Mouse (Mus musculus) layer of hippocampus, adult 11-12 months (tissue): ENCODE data around the gene Timm8a1.

Source experiments
- DNase-seq: peaks from one replicate; pipeline ENCODE4 v3.0.0; 2022; ENCODE audit warnings: low spot score

Gene Timm8a1

DNA sequence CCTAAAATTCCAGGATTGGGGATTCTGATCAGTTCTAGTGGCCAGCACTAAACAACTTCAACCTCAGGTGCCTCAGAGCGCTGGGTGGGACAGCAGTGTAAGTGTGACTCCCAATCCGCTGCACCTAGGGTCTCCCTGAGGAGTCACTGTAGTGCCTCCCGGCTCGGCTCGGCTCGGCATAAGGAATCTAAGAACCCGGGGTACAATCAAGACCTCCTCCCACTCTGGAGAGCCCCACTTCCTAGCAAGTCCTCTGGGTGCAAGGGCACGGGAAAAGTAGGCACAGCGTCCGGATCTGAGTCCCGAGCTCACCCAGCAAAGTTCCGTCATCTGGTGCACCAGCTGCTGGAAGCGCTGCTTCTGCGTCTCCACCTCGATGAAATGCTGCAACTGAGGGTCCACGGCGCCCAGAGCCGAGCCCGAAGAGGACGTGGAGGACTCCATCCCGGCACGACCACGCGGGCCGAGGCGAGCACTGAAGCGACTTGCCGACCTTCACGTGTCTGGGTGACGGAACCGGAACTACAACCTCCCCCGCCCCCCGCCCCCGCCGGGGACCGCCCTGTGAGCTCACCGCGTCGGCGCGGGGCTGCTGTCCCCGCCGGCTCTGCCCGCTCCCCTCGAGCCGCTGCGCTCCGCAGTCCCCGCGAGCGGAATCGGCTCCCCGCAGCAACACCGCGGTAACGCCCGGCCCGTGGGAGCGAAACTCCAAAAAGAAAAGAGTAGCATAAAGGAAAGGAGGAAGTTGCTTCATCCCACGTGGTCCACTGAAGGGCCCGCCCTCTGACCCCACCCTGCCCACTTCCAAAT, at the start of gene Timm8a1:
Timm8a1 (minus strand) TSS at position 721 of the 810 bp plus-strand sequence.
- DNase-seq, result peak; percentile 15

DNA sequence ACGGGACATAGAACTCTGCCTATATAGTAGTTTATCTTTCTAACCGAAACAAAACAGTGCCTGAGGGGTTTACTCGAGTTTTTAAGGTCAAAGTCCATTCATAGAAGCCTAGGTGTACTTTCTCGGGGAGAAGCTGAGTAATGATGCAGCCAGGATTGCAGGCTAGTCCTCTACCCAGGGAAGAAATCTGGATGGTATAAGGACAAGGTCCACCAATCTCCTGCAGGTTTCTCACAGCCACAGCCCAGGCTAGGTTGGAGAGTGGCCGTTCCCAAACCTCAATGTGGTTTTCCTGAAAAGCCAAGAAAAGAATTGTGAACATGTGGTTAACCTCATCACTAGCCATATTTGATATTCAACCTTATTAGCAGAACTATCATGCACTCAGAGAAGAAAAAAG, 48.2 kb upstream of the Timm8a1 start:
- no peak for DNase-seq

DNA sequence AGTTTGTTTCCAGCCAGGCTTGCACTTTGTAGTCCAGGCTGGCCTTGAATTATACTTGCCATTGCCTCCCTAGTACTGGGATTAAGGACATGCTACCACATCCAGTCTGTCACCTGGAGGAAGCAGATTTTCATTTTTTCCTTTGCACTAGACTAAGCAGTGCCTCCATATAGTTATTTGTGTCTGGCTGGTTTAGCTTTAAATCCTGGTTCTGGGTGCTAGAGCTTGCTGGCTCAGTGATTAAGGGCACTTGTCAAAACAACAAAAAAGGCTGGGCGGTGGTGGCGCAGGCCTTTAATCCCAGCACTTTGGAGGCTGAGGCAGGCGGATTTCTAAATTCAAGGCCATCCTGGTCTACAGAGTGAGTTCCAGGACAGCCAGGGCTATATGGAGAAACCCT, 47.3 kb upstream of the Timm8a1 start:
- no peak for DNase-seq

DNA sequence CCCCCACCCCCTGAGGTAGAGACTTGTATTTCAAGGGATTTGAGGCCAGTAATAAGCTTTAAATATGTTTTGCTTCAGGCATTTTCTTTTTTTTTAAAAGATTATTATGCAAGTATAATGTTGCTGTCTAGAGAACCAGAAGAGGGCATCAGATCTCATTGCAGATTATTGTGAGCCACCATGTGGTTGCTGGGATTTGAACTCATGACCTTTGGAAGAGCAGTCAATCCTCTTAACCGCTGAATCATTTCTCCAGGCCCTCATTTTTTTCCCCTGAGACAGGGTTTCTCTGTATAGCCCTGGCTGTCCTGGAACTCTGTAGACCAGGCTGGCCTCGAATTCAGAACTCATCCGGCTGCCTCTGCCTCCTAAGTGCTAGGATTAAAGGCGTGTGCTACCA, 46.6 kb upstream of the Timm8a1 start:
- no peak for DNase-seq

DNA sequence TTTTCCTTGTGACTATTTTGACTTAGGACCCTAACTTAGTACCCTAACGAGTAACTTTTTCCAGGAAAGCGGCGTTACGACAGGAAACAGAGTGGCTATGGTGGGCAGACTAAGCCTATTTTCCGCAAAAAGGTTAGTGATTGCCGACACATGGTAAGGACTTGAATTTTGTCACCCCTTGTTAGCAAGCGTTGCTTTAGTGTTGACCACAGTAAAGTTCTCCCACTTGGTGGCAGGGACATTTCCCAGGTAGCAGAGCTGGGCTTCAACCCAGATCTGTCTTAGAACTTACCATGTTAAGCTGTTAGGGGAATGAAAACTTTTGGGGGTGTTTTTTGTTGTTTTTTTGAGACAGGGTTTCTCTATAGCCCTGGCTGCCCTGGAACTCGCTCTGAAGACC, 44.8 kb upstream of the Timm8a1 start:
- no peak for DNase-seq

DNA sequence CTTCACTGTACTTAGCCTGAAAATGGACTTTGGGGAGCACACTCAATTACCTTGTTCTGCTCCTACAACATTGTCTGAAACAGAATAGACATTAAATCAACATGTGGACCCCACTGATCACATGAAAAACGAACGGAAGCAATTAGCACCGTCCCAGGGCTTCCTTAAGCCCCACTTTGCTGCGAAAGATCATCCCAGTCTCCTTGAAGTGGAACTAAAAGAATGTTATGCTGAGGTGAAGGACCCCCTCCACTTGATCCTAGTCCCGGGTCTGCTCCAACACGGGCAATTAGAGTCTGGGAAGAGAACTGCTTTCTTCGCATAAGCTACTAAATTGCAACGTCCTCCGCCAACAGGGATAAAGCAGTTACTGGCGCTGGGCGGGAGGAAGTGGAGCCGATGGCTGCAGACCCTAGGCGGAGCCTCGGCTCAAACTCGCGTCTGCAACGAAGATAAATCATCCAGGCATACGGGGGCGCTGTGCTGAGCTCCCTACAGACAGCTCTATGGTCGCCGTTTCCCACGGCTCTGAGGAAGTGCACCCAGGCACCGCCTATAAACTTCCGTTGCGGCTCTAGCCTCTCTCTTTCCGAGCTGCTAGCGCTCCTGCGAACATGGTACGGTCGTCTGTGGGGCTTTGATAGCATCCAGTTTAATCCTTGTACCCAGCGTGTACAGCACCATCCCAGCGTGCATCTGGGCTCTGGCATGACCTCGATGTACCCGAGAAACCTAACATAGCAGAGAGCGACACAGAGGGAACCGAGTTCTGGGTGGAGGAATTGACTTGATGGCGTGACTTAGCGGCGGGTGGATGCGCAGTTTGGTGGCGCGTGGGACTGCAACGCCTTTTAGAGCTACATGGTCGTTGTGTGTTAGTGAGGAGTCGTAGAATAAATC, 43.7 kb upstream of the Timm8a1 start, which contains the start of gene Rpl36a:
Rpl36a (plus strand) TSS at position 552 of the 900 bp plus-strand sequence.
- DNase-seq, result peak; percentile 90

DNA sequence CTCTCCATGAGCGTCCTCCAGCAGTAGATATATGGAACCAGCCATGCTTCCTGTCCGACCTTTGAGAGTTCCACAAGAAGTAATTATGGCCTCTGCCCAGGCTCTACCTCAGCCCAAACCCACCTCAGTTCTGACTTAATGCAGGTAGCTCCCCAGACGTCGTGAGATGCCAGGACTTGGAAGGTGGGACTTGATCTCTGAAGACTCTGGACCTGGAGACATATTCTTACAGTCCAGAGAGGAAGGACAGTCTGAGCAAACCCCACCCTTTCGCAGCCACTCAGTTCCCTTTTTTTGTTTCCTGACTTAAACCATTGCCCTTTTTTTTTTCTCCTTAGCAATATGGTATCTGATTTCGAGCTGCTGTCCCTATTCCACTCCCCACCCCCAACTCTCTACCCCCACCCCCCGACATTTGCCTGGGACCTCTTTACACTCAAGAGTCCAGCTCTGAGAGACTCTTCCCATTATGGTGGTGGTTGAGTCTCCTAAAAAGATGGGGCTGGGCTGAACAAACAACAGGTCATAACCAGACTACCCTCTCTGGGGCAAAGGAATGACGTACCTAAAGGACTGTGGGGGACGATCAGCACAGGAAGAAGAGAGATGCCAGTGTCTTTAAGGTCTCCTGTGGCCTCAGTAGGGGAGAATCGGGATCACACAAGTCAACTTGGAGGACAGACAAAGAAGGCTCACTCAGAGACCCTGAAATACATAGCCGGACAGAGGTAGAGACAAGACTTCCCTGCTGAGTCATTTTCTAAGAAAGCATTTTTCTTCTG, 41.4 kb upstream of the Timm8a1 start, which contains the start of gene Btk:
Btk (minus strand) TSS at position 683 of the 782 bp plus-strand sequence.
- DNase-seq, result no peak

DNA sequence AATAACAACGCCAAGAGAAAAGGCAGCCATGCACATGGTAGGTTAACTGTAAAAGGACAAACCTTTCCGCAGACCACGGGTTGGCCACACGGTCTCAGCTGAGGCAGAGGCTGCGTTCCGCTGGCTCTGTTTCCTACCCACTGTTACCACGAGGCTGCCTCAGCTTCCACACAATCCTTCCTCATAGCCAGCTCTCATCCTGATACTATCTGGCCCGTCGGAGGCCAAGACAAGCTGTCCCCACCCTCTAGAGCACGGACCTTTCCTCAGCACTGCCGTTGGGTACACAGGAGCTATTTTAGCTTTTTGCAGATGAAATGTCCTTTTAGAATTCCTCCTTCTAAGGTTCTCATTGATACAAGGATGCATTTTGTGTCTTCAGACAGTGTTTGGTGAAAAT, 40.6 kb upstream of the Timm8a1 start:
- DNase-seq, result no peak

DNA sequence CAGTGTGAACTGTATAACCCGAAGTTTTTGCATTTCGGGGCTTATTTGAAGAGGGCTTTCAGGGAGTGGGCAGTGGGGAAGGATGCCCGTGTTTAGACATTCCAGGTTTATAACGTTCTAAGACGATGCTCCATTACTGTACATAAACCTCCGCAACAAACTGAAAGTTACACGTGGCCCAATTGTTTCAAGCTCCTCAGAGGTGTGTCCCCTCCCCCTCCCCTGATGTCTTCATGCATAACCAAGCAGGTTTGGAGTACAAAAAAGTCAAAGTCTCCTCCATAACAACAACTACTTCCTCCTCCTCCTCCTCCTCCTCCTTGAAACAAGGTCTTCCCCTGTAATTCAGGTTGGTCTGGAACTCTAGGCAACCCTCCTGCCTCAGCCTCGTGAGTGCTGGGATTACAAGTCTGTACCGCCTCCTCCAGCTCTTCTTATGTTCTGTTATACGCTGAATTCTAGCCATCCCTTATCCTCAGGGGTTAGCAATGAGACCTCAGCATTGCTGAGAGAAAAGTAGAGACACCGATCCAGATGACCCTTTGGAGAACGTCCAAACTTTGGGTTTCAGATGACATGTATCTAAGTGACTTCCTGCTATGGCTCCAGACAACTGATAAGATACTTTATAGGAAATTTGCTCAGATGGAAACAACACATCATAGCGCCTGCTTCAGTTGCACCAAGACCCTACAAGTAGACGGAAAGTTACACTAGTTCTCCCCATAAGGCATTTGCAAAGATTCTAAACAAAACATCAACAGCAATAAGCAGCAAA, 39.1 kb upstream of the Timm8a1 start:
- DNase-seq, result no peak

DNA sequence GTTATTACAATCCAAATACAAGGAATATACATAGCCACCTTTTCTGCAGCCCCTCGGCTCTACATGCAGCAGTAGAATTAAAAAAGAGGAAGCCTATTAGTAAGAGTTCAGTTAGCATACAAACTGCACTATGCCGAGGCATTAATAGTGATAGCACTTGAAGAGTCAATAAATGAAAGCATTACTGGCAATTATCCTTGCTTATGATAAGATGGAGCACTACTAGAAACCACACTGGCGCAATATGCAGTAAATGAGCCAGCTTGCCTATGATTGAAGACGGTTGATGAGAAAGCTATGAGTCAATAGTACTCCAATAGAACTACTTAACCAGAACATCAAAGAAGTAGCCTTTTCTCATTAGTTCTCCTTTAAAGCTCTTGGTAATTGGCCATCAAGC, 36.2 kb upstream of the Timm8a1 start:
- DNase-seq, result no peak

DNA sequence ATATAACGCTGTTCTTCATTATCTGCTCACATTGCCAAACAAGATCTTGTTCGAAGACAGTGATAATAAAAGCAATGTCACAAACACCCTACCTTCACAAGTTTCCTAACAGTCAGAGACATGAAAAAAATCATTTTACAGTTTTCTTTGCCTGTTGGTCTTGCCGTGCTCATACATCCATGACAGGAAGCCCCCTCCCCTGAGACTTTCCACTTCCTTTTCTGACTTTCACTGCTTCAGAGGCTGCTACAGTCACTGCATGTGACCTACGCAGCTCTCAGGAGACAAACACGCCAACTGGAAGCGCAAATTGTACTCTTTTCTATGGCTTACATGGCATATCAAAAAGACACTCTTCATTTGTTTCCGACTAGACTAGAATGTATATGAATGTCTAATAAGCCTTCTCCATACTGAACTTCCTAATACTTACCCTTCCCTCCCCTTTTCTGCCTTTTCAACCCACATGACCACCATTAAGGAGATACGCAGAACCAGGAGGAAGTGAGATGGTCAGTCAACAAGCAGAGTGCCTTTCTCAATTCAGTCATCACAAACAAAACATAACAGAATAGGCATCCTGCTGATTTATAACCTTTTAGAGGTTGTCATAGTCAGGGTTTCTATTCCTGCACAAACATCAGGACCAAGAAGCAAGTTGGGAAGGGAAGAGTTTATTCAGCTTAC, 25.0 kb upstream of the Timm8a1 start:
- no peak for DNase-seq

DNA sequence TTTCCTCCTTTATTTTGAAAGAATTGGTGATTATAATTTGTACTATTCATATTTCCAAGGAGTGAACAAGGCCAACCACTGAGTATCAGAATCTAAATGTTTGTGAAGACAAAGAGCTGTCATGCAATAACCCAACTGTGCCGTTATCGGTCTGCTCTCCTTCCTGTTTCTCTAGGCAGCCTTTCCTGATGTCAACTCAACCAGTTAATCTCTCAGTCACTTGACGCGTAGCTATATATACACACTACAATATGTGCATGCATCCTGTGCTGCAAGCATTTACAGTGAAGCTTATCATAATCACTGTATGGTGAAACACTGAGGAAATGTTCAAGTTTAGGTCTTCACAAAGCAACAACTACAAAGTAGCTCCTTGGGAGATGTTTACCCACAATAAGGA, 22.7 kb upstream of the Timm8a1 start:
- DNase-seq, result no peak

DNA sequence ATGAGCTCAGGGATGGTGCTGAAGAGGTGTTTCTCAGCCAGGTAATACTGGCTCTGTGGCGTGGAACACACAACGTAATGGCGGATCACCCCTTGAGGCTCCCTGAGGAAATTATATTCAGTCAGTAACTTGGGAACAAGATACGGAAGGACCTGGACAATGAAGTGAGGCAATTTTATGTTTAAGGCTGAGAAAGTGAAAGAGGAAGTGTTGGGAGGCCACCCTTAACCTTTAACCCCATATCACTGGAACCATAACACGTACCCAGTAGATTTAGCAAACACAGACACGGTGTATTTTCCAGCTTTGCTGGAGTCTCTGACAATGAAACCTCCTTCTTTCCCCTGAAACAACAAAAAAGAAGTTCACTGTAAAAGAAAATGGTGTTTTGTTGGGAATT, 12.8 kb upstream of the Timm8a1 start:
- DNase-seq, result no peak

DNA sequence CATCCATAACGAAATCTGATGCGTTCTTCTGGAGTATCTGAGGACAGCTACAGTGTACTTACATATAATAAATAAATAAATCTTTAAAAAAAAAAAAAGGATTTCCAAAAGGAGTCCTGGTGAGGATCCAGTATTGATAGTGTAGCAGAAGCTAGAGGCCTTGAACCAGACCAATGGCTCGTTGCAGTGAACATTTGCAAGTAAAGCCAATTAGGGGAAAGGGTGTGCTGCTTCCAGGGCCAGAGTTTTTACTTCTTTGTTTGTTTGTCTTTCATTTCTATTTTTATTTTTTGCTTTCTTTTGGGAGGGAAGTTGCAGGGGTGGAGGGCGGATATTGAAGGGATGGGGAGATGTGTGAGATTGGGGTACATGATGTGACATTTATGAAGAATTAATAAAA, 11.7 kb upstream of the Timm8a1 start:
- DNase-seq, result no peak

DNA sequence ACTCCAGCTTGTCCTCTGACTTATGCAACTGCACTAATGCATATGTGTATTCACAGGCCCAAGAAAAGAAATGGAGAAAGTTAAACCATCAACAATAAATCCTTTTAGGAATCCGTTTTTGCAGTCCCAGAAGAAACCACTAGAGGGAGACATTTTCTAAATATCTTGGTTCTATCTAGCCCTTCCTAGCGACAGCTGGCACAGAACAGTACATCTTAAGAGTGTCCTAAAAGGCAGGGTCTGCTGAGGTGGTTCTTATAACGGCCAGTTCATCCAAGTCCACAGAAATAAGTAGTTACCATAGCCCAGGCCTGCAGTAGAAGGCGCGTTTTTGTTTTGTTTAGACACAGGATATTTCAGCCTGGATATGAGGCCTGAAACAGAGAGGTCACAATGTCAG, 9.2 kb upstream of the Timm8a1 start:
- peak; percentile 33 for DNase-seq

DNA sequence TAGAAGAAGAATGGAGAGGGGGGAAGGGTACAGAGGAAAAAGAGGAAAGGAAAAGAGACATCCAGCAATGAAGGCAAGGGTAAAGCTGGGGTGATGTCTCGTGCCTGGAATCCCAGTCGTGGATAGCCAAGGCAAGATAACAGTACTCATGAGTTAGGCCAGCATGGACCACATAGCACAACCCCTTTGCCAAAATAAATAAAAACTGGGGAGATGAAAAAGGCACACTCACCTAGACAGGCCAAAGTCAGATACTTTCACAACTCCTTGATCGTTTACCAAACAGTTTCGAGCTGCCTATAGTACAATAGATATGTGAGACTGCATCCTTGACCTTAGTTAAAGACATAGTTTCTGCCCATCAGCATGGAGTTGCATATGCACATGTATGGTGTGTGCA, 5.7 kb upstream of the Timm8a1 start:
- DNase-seq, result no peak

DNA sequence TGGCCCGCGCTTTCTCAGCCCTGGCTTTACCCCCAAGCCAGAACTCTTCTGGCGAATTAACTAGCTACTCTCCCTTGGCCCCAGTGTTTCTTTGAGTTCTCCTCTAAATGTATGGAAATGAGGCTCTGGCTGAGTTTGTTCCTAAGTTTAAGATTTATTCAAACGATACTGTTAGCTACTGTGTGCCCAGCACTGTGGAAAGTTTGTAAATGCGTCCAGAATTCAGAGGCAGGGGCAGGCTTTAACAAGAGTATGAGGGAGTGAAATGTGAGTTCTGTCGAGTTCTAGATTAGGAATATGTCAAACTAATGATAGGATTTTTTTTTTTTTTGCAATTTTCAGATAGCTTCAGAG, 267 bp upstream of the Timm8a1 start:
- no peak for DNase-seq

DNA sequence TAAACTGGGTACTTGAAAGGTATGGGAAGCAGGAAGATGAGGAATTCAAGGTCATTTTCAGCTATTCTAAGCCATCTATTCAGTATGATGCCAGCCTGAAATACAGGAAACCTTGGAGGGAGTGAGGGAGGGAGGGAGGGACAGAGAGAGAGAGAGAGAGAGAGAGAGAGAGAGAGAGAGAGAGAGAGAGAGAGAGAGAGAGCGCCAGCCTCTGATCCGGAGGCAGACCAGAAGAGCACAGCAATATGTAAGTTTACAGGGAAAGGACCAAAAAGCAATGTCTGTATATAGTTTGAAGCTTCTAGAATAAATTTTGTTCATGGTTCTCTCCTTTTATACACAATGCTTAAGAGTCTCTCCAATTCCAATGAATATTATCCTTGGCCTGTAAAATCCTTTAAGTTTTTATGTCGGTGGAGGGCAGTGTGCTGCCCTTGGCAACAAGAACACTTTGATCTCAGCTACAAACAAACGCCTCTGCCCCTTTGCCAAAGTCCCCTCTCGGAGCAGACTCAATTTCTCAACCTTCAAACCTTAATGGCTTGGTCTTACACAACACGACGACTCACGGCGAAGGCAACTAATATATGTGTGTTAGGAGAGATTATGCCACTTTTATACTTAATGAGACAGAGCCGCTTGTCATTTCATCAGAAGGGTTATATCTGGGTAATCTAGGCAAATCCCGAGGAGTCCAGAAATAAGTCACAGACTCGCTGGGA, 1.1 kb downstream of the Timm8a1 start:
- DNase-seq, result no peak

DNA sequence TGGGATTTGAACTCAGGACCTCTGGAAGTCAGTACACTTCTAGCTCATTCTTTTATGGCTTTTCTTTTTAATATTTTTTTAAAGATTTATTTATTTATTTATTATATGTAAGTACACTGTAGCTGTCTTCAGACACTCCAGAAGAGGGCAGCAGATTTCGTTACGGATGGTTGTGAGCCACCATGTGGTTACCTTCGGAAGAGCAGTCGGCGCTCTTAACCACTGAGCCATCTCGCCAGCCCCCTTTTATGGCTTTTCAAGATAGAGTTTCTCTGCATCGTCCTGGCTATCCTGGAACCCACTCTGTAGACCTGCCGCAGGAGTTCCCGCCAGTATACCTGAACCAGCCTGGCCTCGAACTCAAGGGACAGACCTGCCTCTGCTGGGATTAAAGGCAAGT, 1.9 kb downstream of the Timm8a1 start:
- peak; percentile 2 for DNase-seq

DNA sequence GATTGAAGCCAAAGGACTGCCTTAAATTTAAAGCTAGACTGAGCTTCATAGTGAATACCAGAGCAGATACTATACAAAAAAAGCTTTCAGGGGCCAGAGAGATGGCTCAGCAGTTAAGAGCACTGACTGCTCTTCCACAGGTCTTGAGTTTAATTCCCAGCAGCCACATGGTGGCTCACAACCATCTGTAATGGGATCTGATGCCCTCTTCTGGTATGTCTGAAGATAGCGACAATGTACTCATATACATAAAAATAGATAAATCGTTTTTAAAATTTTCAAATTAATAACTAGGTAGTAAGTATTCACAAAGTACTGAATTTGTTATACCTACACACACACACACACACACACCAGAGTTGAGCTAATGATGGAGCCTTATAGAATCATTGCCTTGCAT, 8.3 kb downstream of the Timm8a1 start:
- no peak for DNase-seq
